Mouse (Mus musculus) liver, embryonic 11.5 days (tissue): ENCODE results near the gene Fto. TPM values are rescaled to one million over a fixed set of nuclear protein-coding genes. Genes with fewer than 3 reads are reported as not detected.

Experiments used
- ATAC-seq: fragments of 200-750 bp; cut with Nextera tagmentation; replicated peaks from 2 replicates; pipeline ENCODE4 v1.8.0; 2017; ENCODE audit warnings: moderate number of reproducible peaks, mild to moderate bottlenecking, moderate TSS enrichment, moderate library complexity; ENCODE audit not compliant: low FRiP score
- DNase-seq: peaks from one replicate; pipeline ENCODE4 v3.0.0-alpha.2; 2017; ENCODE audit warnings: low spot score
- H3K27ac ChIP-seq: fragments of 300-500 bp; sonication (generic); 2 replicates; pipeline ENCODE4 v1.5.1; 2014; ENCODE audit warnings: mild to moderate bottlenecking, low read depth, low read length, control low read depth
- H3K27me3 ChIP-seq: fragments of 300-500 bp; sonication (generic); replicated peaks from 2 replicates; pipeline ENCODE4 v1.6.1; 2014; ENCODE audit warnings: low read length, mixed read lengths; ENCODE audit not compliant: control insufficient read depth, insufficient read depth
- H3K36me3 ChIP-seq: fragments of 300-500 bp; sonication (generic); 2 replicates; pipeline ENCODE4 v1.6.1; 2014; ENCODE audit warnings: mild to moderate bottlenecking, low read length, moderate library complexity, mixed read lengths; ENCODE audit not compliant: control insufficient read depth, insufficient read depth
- H3K4me1 ChIP-seq: fragments of 300-500 bp; sonication (generic); replicated peaks from 2 replicates; pipeline ENCODE4 v1.6.1; 2014; ENCODE audit warnings: low read length, mixed read lengths; ENCODE audit not compliant: control insufficient read depth, insufficient read depth
- H3K4me2 ChIP-seq: fragments of 300-500 bp; sonication (generic); 2 replicates; pipeline ENCODE4 v1.6.1; 2014; ENCODE audit warnings: mild to moderate bottlenecking, control low read depth, moderate library complexity
- H3K4me3 ChIP-seq: fragments of 300-500 bp; sonication (generic); 2 replicates; pipeline ENCODE4 v1.5.1; 2014; ENCODE audit warnings: low read depth, low read length, control low read depth
- H3K9ac ChIP-seq: fragments of 300-500 bp; sonication (generic); 2 replicates; pipeline ENCODE4 v1.6.1; 2014; ENCODE audit warnings: low read depth, low read length, control low read depth
- H3K9me3 ChIP-seq: fragments of 300-500 bp; sonication (generic); 2 replicates; pipeline ENCODE4 v1.6.1; 2016; ENCODE audit warnings: low read length, inconsistent platforms, mixed read lengths; ENCODE audit not compliant: control insufficient read depth
- WGBS: fragments of 180-500 bp; shearing (Covaris S2); extraction: QIAGEN DNeasy Blood & Tissue Kit; methylation state at CpG from one replicate; pipeline ENCODE4 v1.1.7; 2014; 5-methylcytosine and 5-hydroxymethylcytosine counted together
- polyA plus RNA-seq: library from polyadenylated mRNA; unstranded; fragments of >200 nt; fragmentation: Nextera tagmentation; extraction: Ambion mirVana; gene quantifications from 2 replicates; pipeline ENCODE4 v1.2.1, GENCODE M21; 2014

Fto gene
- polyA plus RNA-seq, 1 experiment from 2014 or later, result 56.1 TPM

GRCm38 (mm10) chr8:91383811-91384210, 70.5 kb downstream of the Fto start:
- peaks cover 32% of the 10 kb centered on the region for H3K4me1 ChIP-seq
- H3K9ac ChIP-seq, result no peak overlapping the region
- DNase-seq, result no peak
- H3K27me3 ChIP-seq, result no peaks in the 10 kb centered on the region
- ATAC-seq, result no peak
- no peaks in the 10 kb centered on the region for H3K9me3 ChIP-seq
- no peak overlapping the region for H3K4me2 ChIP-seq
- WGBS, result 95% methylated on average over 11 of the region's 11 CpGs
- H3K4me3 ChIP-seq, result no peak overlapping the region
- H3K27ac ChIP-seq, result no peak overlapping the region
- H3K36me3 ChIP-seq, result no peaks in the 10 kb centered on the region

GRCm38 (mm10) chr8:91384389-91384788, 71.1 kb downstream of the Fto start:
- no peak for DNase-seq

GRCm38 (mm10) chr8:91385808-91386207, 72.5 kb downstream of the Fto start:
- Histone ChIP-seq H3K36me3 (no peaks in the 10 kb centered on the region), H3K4me1 (peaks cover 27% of the 10 kb centered on the region)
- no peak for ATAC-seq

More at GRCm38 (mm10) chr8:91384389-91384788, 71.1 kb downstream of the Fto start:
- no peaks in the 10 kb centered on the region for H3K9me3 ChIP-seq
- WGBS, result 73% methylated on average over 3 of the region's 3 CpGs
- no peak for ATAC-seq
- H3K27me3 ChIP-seq, result no peaks in the 10 kb centered on the region
- H3K9ac ChIP-seq, result no peak overlapping the region
- no peaks in the 10 kb centered on the region for H3K36me3 ChIP-seq
- peaks cover 27% of the 10 kb centered on the region for H3K4me1 ChIP-seq
- no peak overlapping the region for H3K4me3 ChIP-seq
- H3K4me2 ChIP-seq, result no peak overlapping the region
- no peak overlapping the region for H3K27ac ChIP-seq

GRCm38 (mm10) chr8:91390369-91391020, 77.2 kb downstream of the Fto start:
- H3K9ac ChIP-seq, result no peak overlapping the region
- no peak for DNase-seq
- no peak overlapping the region for H3K4me3 ChIP-seq
- no peak overlapping the region for H3K27ac ChIP-seq
- no peak for ATAC-seq
- 64% methylated on average over 9 of the region's 9 CpGs for WGBS
- H3K4me2 ChIP-seq, result no peak overlapping the region
- no peaks in the 10 kb centered on the region for H3K27me3 ChIP-seq
- H3K36me3 ChIP-seq, result no peaks in the 10 kb centered on the region
- H3K9me3 ChIP-seq, result no peaks in the 10 kb centered on the region
- H3K4me1 ChIP-seq, result peaks cover 13% of the 10 kb centered on the region

More at GRCm38 (mm10) chr8:91385808-91386207, 72.5 kb downstream of the Fto start:
- Histone ChIP-seq H3K4me3 (no peak overlapping the region), H3K9me3 (no peaks in the 10 kb centered on the region), H3K27me3 (no peaks in the 10 kb centered on the region), H3K27ac (no peak overlapping the region), H3K9ac (no peak overlapping the region), H3K4me2 (no peak overlapping the region)
- WGBS, result 76% methylated on average over 7 of the region's 7 CpGs
- DNase-seq, result no peak

- H3K36me3 ChIP-seq, result no peaks in the 10 kb centered on the region
- H3K9me3 ChIP-seq, result no peaks in the 10 kb centered on the region
- H3K4me1 ChIP-seq, result peaks cover 13% of the 10 kb centered on the region
- ATAC-seq, result no peak
- no peak for DNase-seq
- no peak overlapping the region for H3K4me2 ChIP-seq
- H3K9ac ChIP-seq, result no peak overlapping the region
- no peak overlapping the region for H3K4me3 ChIP-seq
- H3K27ac ChIP-seq, result no peak overlapping the region
- H3K27me3 ChIP-seq, result no peaks in the 10 kb centered on the region
- 72% methylated on average over 7 of the region's 7 CpGs for WGBS
These were observed 78.9 kb downstream of the Fto start for GRCm38 (mm10) chr8:91392261-91392660.

GRCm38 (mm10) chr8:91395340-91396055, 82.2 kb downstream of the Fto start:
- Histone ChIP-seq H3K36me3 (no peaks in the 10 kb centered on the region), H3K27ac (no peak overlapping the region), H3K9ac (no peak overlapping the region), H3K4me1 (peaks cover 3% of the 10 kb centered on the region; the same call in 1 of the 2 replicates), H3K27me3 (no peaks in the 10 kb centered on the region), H3K4me2 (no peak overlapping the region), H3K9me3 (no peaks in the 10 kb centered on the region), H3K4me3 (no peak overlapping the region)
- 86% methylated on average over 6 of the region's 6 CpGs for WGBS
- DNase-seq (no peak), ATAC-seq (no peak)

- DNase-seq (no peak), ATAC-seq (no peak)
- H3K9ac ChIP-seq, result no peak overlapping the region
- no peak overlapping the region for H3K27ac ChIP-seq
- H3K9me3 ChIP-seq, result no peaks in the 10 kb centered on the region
- H3K36me3 ChIP-seq, result no peaks in the 10 kb centered on the region
- no peaks in the 10 kb centered on the region for H3K4me1 ChIP-seq
- no peak overlapping the region for H3K4me2 ChIP-seq
- no peaks in the 10 kb centered on the region for H3K27me3 ChIP-seq
- WGBS, result 88% methylated on average over 5 of the region's 5 CpGs
- H3K4me3 ChIP-seq, result no peak overlapping the region
These were observed 84.7 kb downstream of the Fto start for GRCm38 (mm10) chr8:91398053-91398452.

- peak overlapping the region; percentile 21; the same call in 1 of the 2 replicates for H3K27ac ChIP-seq
- DNase-seq, result no peak
- H3K9me3 ChIP-seq, result no peaks in the 10 kb centered on the region
- no peaks in the 10 kb centered on the region; the same call in 1 of the 2 replicates for H3K36me3 ChIP-seq
- 79% methylated on average over 9 of the region's 9 CpGs for WGBS
- H3K4me1 ChIP-seq, result no peaks in the 10 kb centered on the region
- no peaks in the 10 kb centered on the region for H3K27me3 ChIP-seq
- no peak overlapping the region for H3K4me3 ChIP-seq
- no peak overlapping the region for H3K9ac ChIP-seq
- no peak overlapping the region for H3K4me2 ChIP-seq
- ATAC-seq, result no peak
These were observed 90.0 kb downstream of the Fto start for GRCm38 (mm10) chr8:91402980-91403975.
